Mouse (Mus musculus) liver, embryonic 14.5 days (tissue): ENCODE data around the gene Whrn. TPM values are rescaled to one million over a fixed set of nuclear protein-coding genes. Genes with fewer than 3 reads are reported as not detected.

Source experiments
- ATAC-seq: fragments of 200-750 bp; cut with Nextera tagmentation; 2 replicates; pipeline ENCODE4 v1.8.0; 2017; ENCODE audit warnings: moderate number of reproducible peaks, mild to moderate bottlenecking, moderate library complexity; ENCODE audit not compliant: insufficient read depth
- DNase-seq, 3 experiments: peaks; one replicate each; pipeline ENCODE4 v3.0.0-alpha.2; 2012 to 2013; ENCODE audit warnings: low read depth in 3 of 3, low spot score in 3 of 3
- H3K27ac ChIP-seq: fragments of 300-500 bp; sonication (generic); 2 replicates; pipeline ENCODE4 v1.5.1; 2014; ENCODE audit warnings: moderate library complexity, mild to moderate bottlenecking, control low read depth, inconsistent platforms
- H3K27me3 ChIP-seq: fragments of 300-500 bp; sonication (generic); 2 replicates; pipeline ENCODE4 v1.6.1; 2014; ENCODE audit warnings: mild to moderate bottlenecking, low read length, moderate library complexity; ENCODE audit not compliant: control insufficient read depth, insufficient read depth
- H3K36me3 ChIP-seq: fragments of 300-500 bp; sonication (generic); replicated peaks from 2 replicates; pipeline ENCODE4 v1.6.1; 2014; ENCODE audit warnings: low read depth; ENCODE audit not compliant: control insufficient read depth, insufficient read depth
- H3K4me1 ChIP-seq, 2 experiments: fragments of 200-500 bp in 1 of 2; fragments of 300-500 bp in 1 of 2; sonication (generic) in 1 of 2; replicated peaks; 2 replicates each; pipeline ENCODE4 v1.6.1; 2012 to 2014; ENCODE audit warnings: antibody characterized with exemption in 1 of 2, inconsistent platforms in 1 of 2, low read length in 1 of 2; ENCODE audit not compliant: control insufficient read depth in 2 of 2, insufficient read depth in 2 of 2
- H3K4me2 ChIP-seq: fragments of 300-500 bp; sonication (generic); 2 replicates; pipeline ENCODE4 v1.6.1; 2014; ENCODE audit warnings: low read depth, mild to moderate bottlenecking, control low read depth, moderate library complexity
- H3K4me3 ChIP-seq, 2 experiments: fragments of 200-500 bp in 1 of 2; fragments of 300-500 bp in 1 of 2; sonication (generic) in 1 of 2; 2 replicates each; pipeline ENCODE4 v1.5.1; 2012 to 2014; ENCODE audit warnings: low read depth in 2 of 2, low read length in 2 of 2, mild to moderate bottlenecking in 2 of 2, control low read depth in 1 of 2, inconsistent platforms in 1 of 2, moderate library complexity in 1 of 2; ENCODE audit not compliant: insufficient read depth in 1 of 2
- H3K9ac ChIP-seq: fragments of 300-500 bp; sonication (generic); replicated peaks from 2 replicates; pipeline ENCODE4 v1.6.1; 2014; ENCODE audit warnings: mild to moderate bottlenecking, control low read depth, moderate library complexity
- H3K9me3 ChIP-seq: fragments of 300-500 bp; sonication (generic); 2 replicates; pipeline ENCODE4 v1.6.1; 2016; ENCODE audit warnings: low read length, mixed read lengths; ENCODE audit not compliant: control insufficient read depth
- CTCF ChIP-seq: IDR thresholded peaks from 2 replicates; pipeline ENCODE4 v1.5.1; 2016; ENCODE audit warnings: antibody characterized with exemption, low read depth, control low read depth
- EP300 ChIP-seq: IDR thresholded peaks from 2 replicates; pipeline ENCODE4 v1.6.1; 2016; ENCODE audit warnings: antibody characterized with exemption, low read depth
- WGBS: fragments of 180-500 bp; shearing (Covaris S2); extraction: QIAGEN DNeasy Blood & Tissue Kit; methylation state at CpG from one replicate; pipeline ENCODE4 v1.1.7; 2014; ENCODE audit not compliant: insufficient replicate concordance; 5-methylcytosine and 5-hydroxymethylcytosine counted together
- polyA plus RNA-seq, 2 experiments: library from polyadenylated mRNA; depleted of rRNA in 1 of 2; stranded (reverse) in 1 of 2; unstranded in 1 of 2; fragments of >200 nt; fragmentation: Nextera tagmentation in 1 of 2; extraction: Ambion mirVana in 1 of 2; gene quantifications; 2 replicates each; pipeline versions ENCODE4 v1.2.1 to v1.2.3; 2012 to 2014

Whrn gene
- polyA plus RNA-seq, 2 experiments, result 0.29 to 0.61 TPM

DNA sequence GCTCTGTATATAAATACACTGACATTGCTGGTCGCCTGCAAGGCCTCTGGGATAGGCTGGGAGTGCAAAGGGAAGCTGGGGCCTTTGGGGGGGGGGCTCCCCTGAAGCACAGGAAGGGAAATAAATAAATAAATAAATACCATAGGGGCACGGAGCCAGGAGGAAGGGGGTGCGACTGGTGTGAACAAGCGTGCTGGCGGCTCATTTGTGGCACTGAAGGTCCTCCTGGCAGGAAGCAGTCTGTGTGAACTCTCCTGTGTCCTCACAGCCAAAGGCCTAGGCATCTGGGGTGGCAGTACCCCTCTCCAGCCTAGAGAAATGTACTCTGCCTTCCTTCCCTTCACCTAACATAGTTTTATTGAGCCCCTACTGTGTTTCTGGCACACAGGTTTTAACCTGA is 80.8 kb downstream of the Whrn start:
- TF ChIP-seq CTCF (no peak), EP300 (no peak)
- WGBS, result 54% methylated on average over 5 of the region's 5 CpGs
- H3K9me3 ChIP-seq, result no peaks in the 10 kb centered on the region
- no peak for ATAC-seq
- H3K27me3 ChIP-seq, result peaks cover 2% of the 10 kb centered on the region; the same call in 1 of the 2 replicates
- H3K4me1 ChIP-seq, result peaks cover 0 to 3% of the 10 kb centered on the region in 2 experiments; a peak in 2 of 4 replicates
- no peak overlapping the region for H3K4me3 ChIP-seq
- no peak overlapping the region for H3K9ac ChIP-seq
- H3K4me2 ChIP-seq, result no peak overlapping the region
- H3K36me3 ChIP-seq, result no peaks in the 10 kb centered on the region
- H3K27ac ChIP-seq, result no peak overlapping the region
- DNase-seq, result no peak

DNA sequence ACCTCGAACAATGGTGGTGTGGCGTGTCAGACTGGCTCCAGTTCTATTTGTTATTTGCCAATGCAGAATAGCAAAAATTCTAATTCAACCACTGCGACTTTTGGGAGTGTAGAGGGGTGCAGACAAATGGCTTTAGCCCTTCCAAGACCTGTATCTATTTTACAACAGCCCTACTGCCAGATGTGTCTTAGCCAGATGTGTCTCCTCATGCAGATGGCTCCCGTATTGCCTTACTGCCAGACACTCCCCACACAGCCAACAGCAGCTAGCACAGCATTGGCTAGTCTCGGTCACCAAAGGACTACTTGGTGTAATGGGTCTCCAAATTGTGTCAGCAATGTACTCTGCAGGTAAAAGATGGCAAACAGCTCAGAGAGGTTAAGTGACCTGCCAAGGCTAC is 84.6 kb downstream of the Whrn start:
- H3K4me1 ChIP-seq, result peaks cover 4 to 16% of the 10 kb centered on the region in 2 experiments
- ATAC-seq, result no peak
- no peak overlapping the region; the same call in 1 of the 2 replicates for H3K4me2 ChIP-seq
- H3K9me3 ChIP-seq, result no peaks in the 10 kb centered on the region
- no peak for DNase-seq
- H3K9ac ChIP-seq, result no peak overlapping the region
- TF ChIP-seq EP300, result no peak
- no peak for TF ChIP-seq CTCF
- WGBS, result 58% methylated on average over 5 of the region's 5 CpGs
- no peaks in the 10 kb centered on the region for H3K36me3 ChIP-seq
- H3K4me3 ChIP-seq, result no peak overlapping the region
- peaks cover 2% of the 10 kb centered on the region for H3K27me3 ChIP-seq
- no peak overlapping the region for H3K27ac ChIP-seq

DNA sequence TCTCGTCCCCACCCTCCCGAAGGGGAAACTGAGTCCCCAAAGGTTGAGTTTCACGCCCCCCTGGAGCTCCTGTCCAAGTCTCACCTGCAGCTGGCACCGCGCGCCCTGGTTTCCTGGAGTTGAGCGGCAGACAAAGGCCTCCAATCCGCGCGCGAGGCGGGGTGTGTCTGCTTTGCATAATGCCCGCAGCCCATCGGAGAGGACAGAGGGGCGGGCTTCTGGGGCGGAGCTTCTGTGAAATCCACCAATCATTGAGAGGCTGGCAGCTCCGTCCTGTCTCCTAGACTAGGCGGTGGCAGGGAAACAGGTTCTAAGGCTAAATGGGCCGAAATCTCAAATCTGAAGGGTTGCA is 85.2 kb downstream of the Whrn start:
- Histone ChIP-seq H3K27ac (no peak overlapping the region), H3K9ac (peak overlapping the region; percentile 45), H3K4me2 (peak overlapping the region; percentile 84), H3K4me3 (peak overlapping the region; percentile 58 to 66), H3K9me3 (no peaks in the 10 kb centered on the region), H3K4me1 (peaks cover 4 to 19% of the 10 kb centered on the region in 2 experiments), H3K27me3 (peaks cover 2% of the 10 kb centered on the region), H3K36me3 (no peaks in the 10 kb centered on the region)
- TF ChIP-seq CTCF (no peak), EP300 (no peak)
- DNase-seq (peak; percentile 85 to 86 (median 86)), ATAC-seq (peak; percentile 90)
- under 1% methylated on average over 19 of the region's 19 CpGs for WGBS

DNA sequence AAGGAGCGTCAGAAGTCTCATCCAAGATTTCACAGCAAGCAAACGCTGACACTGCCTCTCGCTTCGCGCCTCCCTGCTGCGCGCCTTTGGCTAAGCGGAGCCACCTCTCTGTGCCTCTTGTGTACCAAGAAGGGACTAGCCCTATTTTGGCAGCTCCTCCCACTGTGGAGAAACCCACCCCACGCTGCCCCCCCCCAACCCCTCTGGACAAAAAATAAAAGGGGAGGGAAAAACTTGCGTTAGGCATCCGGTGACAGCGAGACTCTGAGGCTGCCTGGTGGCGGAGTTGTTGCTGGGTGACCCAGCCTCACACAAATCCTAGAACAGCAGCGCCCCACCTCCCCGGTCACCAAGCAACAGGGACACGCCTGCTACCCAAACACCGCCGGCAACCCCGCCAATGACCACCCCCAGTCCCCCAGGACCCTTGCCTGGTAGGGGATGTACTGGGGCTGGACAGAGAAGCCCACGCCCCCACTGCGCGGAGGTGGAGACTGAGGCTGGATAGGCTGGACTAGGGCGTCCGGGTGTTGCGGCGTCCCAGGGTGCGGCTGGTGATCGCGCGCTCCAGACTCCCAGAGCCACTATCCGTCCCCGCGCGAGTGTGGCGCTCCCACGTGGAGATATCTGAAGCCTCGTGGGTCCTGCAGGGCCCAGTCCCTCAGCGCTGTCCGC is 85.7 kb downstream of the Whrn start:
- peak overlapping the region; percentile 58 to 66 for H3K4me3 ChIP-seq
- H3K4me2 ChIP-seq, result peak overlapping the region; percentile 84
- WGBS, result under 1% methylated on average over 39 of the region's 39 CpGs
- H3K4me1 ChIP-seq, result peaks cover 8 to 22% of the 10 kb centered on the region in 2 experiments
- no peaks in the 10 kb centered on the region for H3K36me3 ChIP-seq
- peaks cover 2% of the 10 kb centered on the region for H3K27me3 ChIP-seq
- DNase-seq (no peak), ATAC-seq (peak; percentile 81)
- H3K9me3 ChIP-seq, result no peaks in the 10 kb centered on the region
- peak overlapping the region; percentile 45 for H3K9ac ChIP-seq
- TF ChIP-seq EP300, result no peak
- no peak for TF ChIP-seq CTCF
- H3K27ac ChIP-seq, result no peak overlapping the region

DNA sequence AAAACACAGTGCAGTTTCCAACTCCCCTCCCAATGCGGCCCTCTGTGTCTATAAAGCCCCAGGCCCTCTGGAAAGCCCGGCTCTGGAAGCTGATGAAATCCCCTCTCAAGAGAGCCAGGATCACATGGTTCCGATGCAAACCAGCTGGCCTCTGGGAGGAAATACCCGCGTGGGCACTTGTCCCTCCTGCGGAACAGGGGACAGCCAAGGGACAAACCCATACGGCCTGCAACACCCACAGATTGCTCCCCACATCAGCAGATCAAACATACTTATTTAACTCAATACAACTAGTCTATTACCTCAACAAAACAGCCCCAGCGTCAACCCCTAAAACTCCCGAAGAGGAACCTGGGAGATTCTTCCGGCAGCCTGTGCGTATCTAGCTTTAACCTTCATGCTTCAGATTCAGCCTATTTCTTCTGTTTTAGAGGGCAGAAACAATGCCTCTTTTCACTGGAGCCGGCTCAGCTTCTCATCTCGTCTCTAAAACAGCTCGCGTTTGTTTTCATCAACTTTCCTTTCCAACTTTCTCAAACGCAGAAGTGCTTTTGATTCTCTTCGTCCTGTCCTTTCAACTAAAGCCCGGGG is 86.4 kb downstream of the Whrn start:
- no peak overlapping the region for H3K27ac ChIP-seq
- peak overlapping the region; percentile 58 to 66; a peak in 3 of 4 replicates for H3K4me3 ChIP-seq
- TF ChIP-seq CTCF (no peak), EP300 (no peak)
- 10% methylated on average over 18 of the region's 18 CpGs for WGBS
- H3K9ac ChIP-seq, result peak overlapping the region; percentile 33; the same call in 1 of the 2 replicates
- ATAC-seq (no peak), DNase-seq (no peak)
- H3K4me2 ChIP-seq, result peak overlapping the region; percentile 84
- H3K36me3 ChIP-seq, result no peaks in the 10 kb centered on the region
- peaks cover 8 to 26% of the 10 kb centered on the region in 2 experiments for H3K4me1 ChIP-seq
- H3K27me3 ChIP-seq, result peaks cover 2% of the 10 kb centered on the region
- H3K9me3 ChIP-seq, result no peaks in the 10 kb centered on the region
